In genomic region chr6:124661995-124662394, GRCm38 (mm10) we compare ENCODE assay signal across 8 mouse cellular contexts. TPM values are rescaled to one million over a fixed set of nuclear protein-coding genes. Genes with fewer than 3 reads are reported as not detected.
DNase-seq lines count a peak whose midpoint lies in the region; ATAC-seq and TF ChIP-seq lines count a peak whose summit lies in the region.

No protein-coding gene starts in this region.

- 0 out of 2 replicates have a peak overlapping the region, but pooled peaks have one; percentile 24 for H3K9ac ChIP-seq in kidney, postnatal 0 days (ENCODE audit: low read depth, low read length)
- H3K9ac ChIP-seq in embryonic facial prominence, embryonic 11.5 days (replicated peaks; ENCODE audit: low read length): peak overlapping the region; percentile 23
- H3K9ac ChIP-seq in intestine, embryonic 14.5 days (ENCODE audit: low read length): peak overlapping the region; percentile 60

- H3K27ac ChIP-seq in kidney, postnatal 0 days: peak overlapping the region; percentile 50; the same call in 1 of the 2 replicates
- H3K27ac ChIP-seq in embryonic facial prominence, embryonic 11.5 days (replicated peaks; ENCODE audit: low read depth, low read length): no peak overlapping the region; the same call in 1 of the 2 replicates
- peak overlapping the region; percentile 38; the same call in 1 of the 2 replicates for H3K27ac ChIP-seq in intestine, embryonic 14.5 days (ENCODE audit: low read depth)

- H3K4me1 ChIP-seq in kidney, postnatal 0 days (replicated peaks; ENCODE audit: insufficient read depth, low read length): 0 out of 2 replicates have a peak, but pooled peaks cover 4% of the 10 kb centered on the region
- no peaks in the 10 kb centered on the region for H3K4me1 ChIP-seq in embryonic facial prominence, embryonic 11.5 days (ENCODE audit: control insufficient read depth, insufficient read depth, low read length)
- H3K4me1 ChIP-seq in intestine, embryonic 14.5 days (replicated peaks; ENCODE audit: control insufficient read depth, insufficient read depth, low read length): peaks cover 8% of the 10 kb centered on the region; the same call in 1 of the 2 replicates

- no peaks in the 10 kb centered on the region for H3K27me3 ChIP-seq in kidney, postnatal 0 days (ENCODE audit: insufficient read depth, low read length)
- no peaks in the 10 kb centered on the region for H3K27me3 ChIP-seq in embryonic facial prominence, embryonic 11.5 days (ENCODE audit: control insufficient read depth, insufficient read depth, low read length)
- no peaks in the 10 kb centered on the region for H3K27me3 ChIP-seq in intestine, embryonic 14.5 days (replicated peaks; ENCODE audit: control insufficient read depth, insufficient read depth, low read length)
- no peaks in the 10 kb centered on the region for H3K27me3 ChIP-seq in myocyte (ENCODE audit: control insufficient read depth, insufficient read depth, insufficient read length)

- no peak for TF ChIP-seq POLR2A in myocyte (IDR thresholded peaks at IDR 0.05; ENCODE audit: insufficient read length, low read depth)

- DNase-seq in kidney, postnatal 0 days (ENCODE audit: low spot score): no peak
- no peak for DNase-seq in kidney, adult 8-10 months
- no peak for DNase-seq in embryonic facial prominence, embryonic 11.5 days (ENCODE audit: low spot score)
- DNase-seq in intestine, embryonic 14.5 days (ENCODE audit: low spot score): peak; percentile 53
- DNase-seq in adrenal gland, adult (ENCODE audit: inconsistent age in 2 of 2, low spot score in 1 of 2): no peak
- no peak for DNase-seq in yolk sac, embryonic 10.5 days (ENCODE audit: low spot score)
- no peak for DNase-seq in adrenal gland, adult 8-10 months

- TF ChIP-seq CTCF in kidney, postnatal 0 days (IDR thresholded peaks at IDR 0.05; ENCODE audit: low read depth): no peak

- peak overlapping the region; percentile 69 for H3K4me2 ChIP-seq in kidney, postnatal 0 days (ENCODE audit: low read length)
- peak overlapping the region; percentile 47 for H3K4me2 ChIP-seq in embryonic facial prominence, embryonic 11.5 days (ENCODE audit: low read depth, low read length)
- peak overlapping the region; percentile 56 for H3K4me2 ChIP-seq in intestine, embryonic 14.5 days (ENCODE audit: low read length)
- H3K4me2 ChIP-seq in myocyte (ENCODE audit: low read depth): peak overlapping the region; percentile 59

- no peaks in the 10 kb centered on the region for H3K36me3 ChIP-seq in kidney, postnatal 0 days (ENCODE audit: insufficient read depth, low read length)
- no peaks in the 10 kb centered on the region for H3K36me3 ChIP-seq in embryonic facial prominence, embryonic 11.5 days (replicated peaks; ENCODE audit: control insufficient read depth, insufficient read depth, low read depth, low read length)
- no peaks in the 10 kb centered on the region for H3K36me3 ChIP-seq in intestine, embryonic 14.5 days (ENCODE audit: control insufficient read depth, insufficient read depth, low read length)
- peaks cover 4% of the 10 kb centered on the region for H3K36me3 ChIP-seq in myocyte (ENCODE audit: control insufficient read depth, insufficient read depth)

- peaks cover 21% of the 10 kb centered on the region for H3K79me2 ChIP-seq in myocyte (ENCODE audit: control insufficient read depth, insufficient read depth)

- no peak overlapping the region for H3ac ChIP-seq in myocyte (ENCODE audit: control insufficient read depth, insufficient read length)

- no peaks in the 10 kb centered on the region for H3K9me3 ChIP-seq in kidney, postnatal 0 days (replicated peaks; ENCODE audit: low read length)
- no peaks in the 10 kb centered on the region for H3K9me3 ChIP-seq in embryonic facial prominence, embryonic 11.5 days (replicated peaks; ENCODE audit: control insufficient read depth, low read length)
- H3K9me3 ChIP-seq in intestine, embryonic 14.5 days (ENCODE audit: control insufficient read depth, low read length): no peaks in the 10 kb centered on the region

- ATAC-seq in kidney, postnatal 0 days (replicated peaks; ENCODE audit: low FRiP score, low read depth): no peak
- no peak for ATAC-seq in embryonic facial prominence, embryonic 11.5 days (replicated peaks; ENCODE audit: insufficient number of reproducible peaks, low FRiP score, low TSS enrichment, low read depth)
- ATAC-seq in intestine, embryonic 14.5 days (replicated peaks; ENCODE audit: low FRiP score, low TSS enrichment, low read depth): no peak

- WGBS in kidney, postnatal 0 days: 24% methylated on average over 6 of the region's 6 CpGs
- 34% methylated on average over 6 of the region's 6 CpGs for WGBS in embryonic facial prominence, embryonic 11.5 days
- whole genome bisulfite sequencing in intestine, embryonic 14.5 days: 31% methylated on average over 6 of the region's 6 CpGs

- H3K4me3 ChIP-seq in kidney, postnatal 0 days (replicated peaks; ENCODE audit: low read depth, low read length): peak overlapping the region; percentile 69
- peak overlapping the region; percentile 67 for H3K4me3 ChIP-seq in embryonic facial prominence, embryonic 11.5 days (ENCODE audit: low read depth, low read length)
- H3K4me3 ChIP-seq in intestine, embryonic 14.5 days (ENCODE audit: low read depth, low read length): peak overlapping the region; percentile 65
- peak overlapping the region; percentile 74 for H3K4me3 ChIP-seq in myocyte

TF ChIP-seq in myocyte, 11 proteins besides CTCF, POLR2A, EP300 and RAD21:
- TF ChIP-seq REST (IDR thresholded peaks at IDR 0.05; ENCODE audit: insufficient read depth, insufficient read length): no peak
- TF ChIP-seq SRF (IDR thresholded peaks at IDR 0.05; ENCODE audit: control insufficient read depth, insufficient read length, low read depth): no peak
- no peak for TF ChIP-seq MYOD1 (IDR thresholded peaks at IDR 0.05; ENCODE audit: control insufficient read depth in 1 of 3, insufficient read length in 2 of 3, low read depth in 2 of 3)
- TF ChIP-seq MYOG (IDR thresholded peaks at IDR 0.05; ENCODE audit: control insufficient read depth in 1 of 3, insufficient read depth in 1 of 3, insufficient read length in 2 of 3, low read depth in 2 of 3): no peak
- TF ChIP-seq E2F4 (IDR thresholded peaks at IDR 0.05; ENCODE audit: insufficient read depth): no peak
- TF ChIP-seq MAX (IDR thresholded peaks at IDR 0.05; ENCODE audit: low read depth): no peak
- TF ChIP-seq POLR2AphosphoS2 (IDR thresholded peaks at IDR 0.05; ENCODE audit: insufficient read length, low read depth): no peak
- no peak for TF ChIP-seq TCF12 (IDR thresholded peaks at IDR 0.05; ENCODE audit: insufficient read depth, poor library complexity, severe bottlenecking)
- TF ChIP-seq USF1 (IDR thresholded peaks at IDR 0.05; ENCODE audit: low read depth): no peak
- TF ChIP-seq TCF3 (IDR thresholded peaks at IDR 0.05; ENCODE audit: insufficient read length, low read depth): no peak
- TF ChIP-seq CEBPB (IDR thresholded peaks at IDR 0.05; ENCODE audit: insufficient read depth, poor library complexity, severe bottlenecking): no peak
TF ChIP-seq in myocyte: peak in this region for 0.

RNA-seq across cellular contexts. Expression of gene Lpcat3, which starts 0.8 kb away (rescaled TPM):
- 90.6 and 93.4 TPM in 2 replicates for polyA plus RNA-seq in kidney, postnatal 0 days (2015; fragmentation: Nextera tagmentation; extraction: Ambion mirVana)
- polyA plus RNA-seq in embryonic facial prominence, embryonic 11.5 days (2014; fragmentation: Nextera tagmentation; extraction: Ambion mirVana): 33.4 and 43.6 TPM in 2 replicates
- polyA plus RNA-seq in intestine, embryonic 14.5 days (2014; fragmentation: Nextera tagmentation; extraction: Ambion mirVana): 75.5 and 79.8 TPM in 2 replicates
- polyA plus RNA-seq in myocyte (2012; fragmentation: generic; extraction: Trizol): 138 TPM
- total RNA-seq in adrenal gland, adult 8-10 months (2022): 100 to 1,000 TPM in 1 of 4 experiments, 10 to 100 TPM in 3; 75.1 to 111 (median 90.7) TPM

RNA-seq across cellular contexts. Expression of gene C1s2, which starts 26.1 kb away (rescaled TPM):
- 0.34 and 0.51 TPM in 2 replicates for polyA plus RNA-seq in kidney, postnatal 0 days (2015; fragmentation: Nextera tagmentation; extraction: Ambion mirVana)
- polyA plus RNA-seq in embryonic facial prominence, embryonic 11.5 days (2014; fragmentation: Nextera tagmentation; extraction: Ambion mirVana): not detected in 2 replicates
- not detected in 2 replicates for polyA plus RNA-seq in intestine, embryonic 14.5 days (2014; fragmentation: Nextera tagmentation; extraction: Ambion mirVana)
- polyA plus RNA-seq in myocyte (2012; fragmentation: generic; extraction: Trizol): 0.07 TPM
- total RNA-seq in adrenal gland, adult 8-10 months (2022): 1 to 10 TPM; 1.8 to 4.1 (median 3.0) TPM

RNA-seq across cellular contexts. Expression of gene Emg1, which starts 50.0 kb away (rescaled TPM):
- 166 and 183 TPM in 2 replicates for polyA plus RNA-seq in kidney, postnatal 0 days (2015; fragmentation: Nextera tagmentation; extraction: Ambion mirVana)
- polyA plus RNA-seq in embryonic facial prominence, embryonic 11.5 days (2014; fragmentation: Nextera tagmentation; extraction: Ambion mirVana): 251 and 254 TPM in 2 replicates
- polyA plus RNA-seq in intestine, embryonic 14.5 days (2014; fragmentation: Nextera tagmentation; extraction: Ambion mirVana): 248 and 249 TPM in 2 replicates
- polyA plus RNA-seq in myocyte (2012; fragmentation: generic; extraction: Trizol): 103 TPM
- total RNA-seq in adrenal gland, adult 8-10 months (2022): 10 to 100 TPM; 81.9 to 100.0 (median 86.2) TPM

RNA-seq across cellular contexts. Expression of gene Phb2, which starts 50.1 kb away (rescaled TPM):
- 404 and 411 TPM in 2 replicates for polyA plus RNA-seq in kidney, postnatal 0 days (2015; fragmentation: Nextera tagmentation; extraction: Ambion mirVana)
- 371 and 375 TPM in 2 replicates for polyA plus RNA-seq in embryonic facial prominence, embryonic 11.5 days (2014; fragmentation: Nextera tagmentation; extraction: Ambion mirVana)
- 414 and 436 TPM in 2 replicates for polyA plus RNA-seq in intestine, embryonic 14.5 days (2014; fragmentation: Nextera tagmentation; extraction: Ambion mirVana)
- polyA plus RNA-seq in myocyte (2012; fragmentation: generic; extraction: Trizol): 339 TPM
- 100 to 1,000 TPM; 255 to 303 (median 272) TPM for total RNA-seq in adrenal gland, adult 8-10 months (2022)
